Mouse (Mus musculus): ENCODE results near the gene Cltc. TPM values are rescaled to one million over a fixed set of nuclear protein-coding genes. Genes with fewer than 3 reads are reported as not detected.

Cltc gene
- total RNA-seq, 1 experiment from 2014 or later = 162 TPM

DNA sequence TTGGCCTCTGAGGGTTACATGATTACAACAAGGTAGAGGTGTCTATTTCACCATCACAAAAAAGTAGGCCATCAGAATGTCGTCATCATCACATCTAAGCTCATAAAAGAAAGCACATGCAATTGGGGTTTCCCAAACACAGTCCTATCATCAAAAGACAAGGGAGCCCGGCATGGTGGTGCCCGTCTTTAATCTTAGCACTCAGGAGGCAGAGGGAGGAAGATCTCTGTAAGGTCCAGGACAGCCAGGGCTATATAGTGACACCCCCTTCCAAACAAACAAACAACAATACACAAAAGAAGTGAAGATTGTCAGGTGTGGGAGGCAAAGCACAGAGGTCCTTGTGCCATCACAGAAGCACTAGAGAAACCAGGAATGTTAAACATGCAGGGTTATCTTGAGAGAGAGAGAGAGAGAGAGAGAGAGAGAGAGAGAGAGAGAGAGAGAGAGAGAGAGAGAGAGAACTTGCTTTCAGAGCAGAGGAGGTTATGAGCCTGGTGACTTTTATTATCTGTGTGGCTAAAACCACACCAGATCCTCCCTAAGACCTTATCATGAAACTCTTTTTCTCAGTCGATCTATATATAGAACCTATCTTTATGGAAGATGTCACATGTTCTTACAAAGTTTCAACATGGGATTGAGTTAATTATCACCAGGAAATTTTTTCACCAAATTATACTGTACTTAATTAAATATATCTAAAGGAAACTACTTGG lies 100.4 kb downstream of the Cltc start:
- ATAC-seq (replicated peaks; ENCODE audit: insufficient number of reproducible peaks, low FRiP score, low TSS enrichment, poor library complexity, severe bottlenecking) = no peak

DNA sequence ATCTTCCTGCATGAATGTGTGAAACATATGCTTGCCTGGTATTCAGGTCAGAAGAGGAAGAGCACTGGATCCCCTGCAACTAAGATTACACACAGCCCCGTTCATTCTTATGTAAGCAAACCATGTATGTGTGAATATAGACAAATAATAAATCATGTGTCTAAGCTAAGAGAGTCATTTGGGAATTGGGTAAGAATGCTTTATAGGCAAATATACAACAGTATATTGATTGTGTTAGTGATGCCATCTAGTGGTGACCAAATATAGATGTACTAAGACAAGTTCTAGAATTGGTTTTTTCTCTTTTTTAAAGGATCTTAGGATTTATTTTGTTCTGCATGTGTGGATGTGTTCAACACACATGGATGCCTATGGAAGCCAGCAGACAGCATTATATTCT lies 101.7 kb downstream of the Cltc start:
- ATAC-seq (replicated peaks; ENCODE audit: insufficient number of reproducible peaks, low FRiP score, low TSS enrichment, poor library complexity, severe bottlenecking) = 0 out of 2 replicates have a peak, but pooled peaks have one; percentile 19

DNA sequence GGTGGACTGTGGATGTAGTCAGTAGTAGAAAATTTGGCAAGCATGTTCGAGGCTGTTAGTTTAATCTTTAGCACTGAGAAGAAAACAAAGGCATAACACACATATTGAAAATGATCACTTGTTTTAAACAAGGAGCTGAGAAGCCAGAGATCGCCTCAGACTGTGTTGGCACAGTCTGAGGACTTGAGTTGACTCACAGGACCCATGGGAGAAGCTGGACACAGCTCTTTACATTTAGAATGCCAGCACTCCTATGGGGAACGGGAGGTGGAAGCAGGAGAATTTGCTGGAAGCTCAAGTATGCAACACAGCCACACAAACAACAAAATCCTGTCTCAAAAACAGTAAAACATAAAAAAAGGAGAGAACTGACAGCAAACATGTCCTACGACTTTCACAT lies 103.3 kb downstream of the Cltc start:
- no peak for ATAC-seq (replicated peaks; ENCODE audit: insufficient number of reproducible peaks, low FRiP score, low TSS enrichment, poor library complexity, severe bottlenecking)

DNA sequence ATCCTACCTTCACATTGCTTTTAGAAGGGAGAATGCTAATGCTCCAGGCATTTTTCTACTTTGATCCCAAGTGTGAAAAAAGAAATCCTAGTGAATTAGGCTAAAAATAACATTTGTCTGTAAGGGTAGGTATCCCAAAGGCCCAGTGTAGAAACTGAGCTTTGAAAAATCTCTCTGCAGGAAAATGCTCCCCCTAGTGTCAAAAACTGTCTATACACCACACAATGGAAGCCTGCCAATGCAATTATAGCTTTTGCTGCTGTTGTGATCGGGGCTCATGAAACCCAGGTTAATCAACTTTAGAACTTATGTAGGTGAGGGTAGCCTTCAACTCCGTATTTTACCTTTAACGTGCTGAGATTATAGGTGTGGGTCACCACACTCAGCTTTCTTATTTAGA lies 103.9 kb downstream of the Cltc start:
- 0 out of 2 replicates have a peak, but pooled peaks have one; percentile 63 for ATAC-seq (replicated peaks; ENCODE audit: insufficient number of reproducible peaks, low FRiP score, low TSS enrichment, poor library complexity, severe bottlenecking)

DNA sequence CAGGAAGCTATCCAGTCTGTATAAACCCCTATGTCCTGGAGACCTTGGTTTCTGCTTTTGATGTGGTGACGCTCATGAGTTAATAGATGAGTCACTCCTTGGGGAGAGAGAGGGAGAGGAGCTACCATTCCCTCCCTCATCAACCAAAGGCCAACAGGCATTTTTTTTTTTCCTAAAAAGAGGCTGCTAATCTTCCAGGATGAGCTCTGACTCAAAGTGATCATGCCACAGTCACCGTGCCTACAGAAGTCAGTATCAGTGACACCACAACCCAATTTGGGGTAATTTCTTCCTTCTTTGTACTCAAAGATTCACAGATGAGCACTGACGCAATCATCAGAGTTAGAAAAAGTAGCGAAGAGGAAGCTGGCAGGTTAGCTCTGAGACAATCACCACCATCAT lies 104.8 kb downstream of the Cltc start:
- peak; percentile 87 for ATAC-seq (replicated peaks; ENCODE audit: insufficient number of reproducible peaks, low FRiP score, low TSS enrichment, poor library complexity, severe bottlenecking)

DNA sequence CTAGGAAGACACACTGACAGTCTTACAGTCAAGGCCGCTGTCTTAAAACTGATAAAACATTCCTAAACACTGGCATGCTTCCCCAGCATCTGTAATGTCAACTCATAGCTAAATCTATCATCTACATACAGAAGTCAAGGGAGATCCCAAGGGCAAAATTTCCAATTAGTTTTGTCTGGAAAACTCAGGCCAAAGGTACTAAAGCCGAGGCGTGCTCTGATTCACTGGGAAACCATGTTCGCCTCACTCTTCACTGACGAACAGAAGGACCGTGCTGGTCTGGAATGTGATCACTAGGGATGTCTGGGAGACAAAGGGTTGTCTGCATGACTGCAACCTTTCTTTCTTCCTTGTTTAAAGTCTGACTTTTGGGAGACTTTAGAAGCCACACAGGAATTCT lies 106.7 kb downstream of the Cltc start:
- ATAC-seq (replicated peaks; ENCODE audit: insufficient number of reproducible peaks, low FRiP score, low TSS enrichment, poor library complexity, severe bottlenecking) = no peak

DNA sequence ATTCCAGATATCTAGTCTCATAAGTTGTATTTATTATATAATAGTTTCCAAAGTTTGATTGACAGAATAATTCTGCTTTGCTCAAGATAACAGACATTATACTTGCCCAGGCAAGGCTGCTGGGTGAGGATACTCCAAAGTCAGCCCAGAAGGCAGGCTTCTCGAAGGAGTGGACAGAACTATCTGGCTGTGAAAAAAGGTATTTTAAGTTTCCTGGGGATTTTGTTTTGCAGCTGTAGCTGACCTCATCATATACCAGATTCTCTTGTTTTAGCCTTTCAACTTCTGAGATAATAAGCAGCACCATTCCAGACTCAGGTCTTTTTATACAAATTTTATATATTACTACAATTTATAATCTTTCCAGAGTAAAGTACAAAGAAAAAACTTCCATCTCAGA lies 107.8 kb downstream of the Cltc start:
- ATAC-seq (replicated peaks; ENCODE audit: insufficient number of reproducible peaks, low FRiP score, low TSS enrichment, poor library complexity, severe bottlenecking) = no peak

DNA sequence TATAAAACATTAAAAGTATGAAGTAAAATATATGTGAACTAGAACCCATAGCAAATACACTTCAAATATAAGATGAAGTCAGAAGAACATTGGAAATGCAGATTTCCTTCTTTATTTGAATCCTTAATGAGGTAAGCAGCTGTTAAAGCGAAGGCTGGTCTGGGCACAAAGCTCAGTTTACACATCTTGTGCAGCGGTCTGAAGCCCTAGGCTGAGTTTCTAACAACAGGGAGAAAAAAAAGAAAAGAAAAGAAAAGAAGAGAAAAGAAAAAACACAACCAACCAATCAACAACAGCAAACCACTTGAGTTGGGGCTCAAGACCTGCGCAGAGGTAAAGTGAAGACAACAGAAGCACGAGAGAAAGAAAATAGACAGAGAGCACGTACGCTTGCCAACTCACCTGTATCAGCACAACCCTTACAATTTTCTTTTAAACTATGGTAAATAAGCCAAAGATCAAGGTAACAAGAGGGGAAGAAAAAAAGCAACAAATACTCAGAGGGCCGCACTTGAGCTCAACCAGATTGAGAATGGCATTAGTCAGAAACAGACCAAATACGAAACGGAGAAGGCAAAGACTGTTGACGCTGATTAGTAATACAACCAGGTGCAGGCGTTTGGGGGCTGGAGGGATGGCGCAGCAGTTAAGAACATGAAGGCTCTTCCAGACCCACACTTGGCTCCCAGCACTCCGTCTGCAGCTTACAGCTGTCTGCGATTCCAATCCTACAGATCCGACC lies 109.5 kb downstream of the Cltc start:
- ATAC-seq (replicated peaks; ENCODE audit: insufficient number of reproducible peaks, low FRiP score, low TSS enrichment, poor library complexity, severe bottlenecking) = no peak

DNA sequence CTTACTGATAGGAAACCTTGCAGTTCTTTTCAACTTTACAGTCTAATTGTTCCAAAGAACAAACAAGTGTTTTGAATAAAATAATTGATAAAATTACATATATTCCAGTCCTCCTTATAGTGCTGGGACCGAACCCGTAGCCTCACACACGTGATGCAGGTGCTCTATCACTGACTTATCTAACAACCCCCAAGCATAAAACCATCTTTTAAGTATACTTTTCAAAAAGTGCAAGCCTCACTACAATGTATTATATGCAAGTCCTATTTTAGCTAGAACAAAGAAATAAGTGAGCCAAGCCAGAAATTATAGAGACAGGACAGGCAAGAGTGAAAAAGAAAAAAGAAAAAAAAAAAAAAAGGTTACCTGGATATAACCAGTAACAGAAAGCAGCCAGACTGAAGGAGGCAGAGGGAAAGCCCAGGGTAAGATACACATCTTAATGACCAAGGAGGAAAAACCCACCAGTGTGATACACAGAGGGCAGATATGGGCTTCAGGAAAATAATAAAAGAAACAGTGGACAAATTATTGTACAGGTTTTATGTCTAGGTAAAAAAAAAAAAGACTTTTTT lies 110.4 kb downstream of the Cltc start:
- no peak for ATAC-seq (replicated peaks; ENCODE audit: insufficient number of reproducible peaks, low FRiP score, low TSS enrichment, poor library complexity, severe bottlenecking)

DNA sequence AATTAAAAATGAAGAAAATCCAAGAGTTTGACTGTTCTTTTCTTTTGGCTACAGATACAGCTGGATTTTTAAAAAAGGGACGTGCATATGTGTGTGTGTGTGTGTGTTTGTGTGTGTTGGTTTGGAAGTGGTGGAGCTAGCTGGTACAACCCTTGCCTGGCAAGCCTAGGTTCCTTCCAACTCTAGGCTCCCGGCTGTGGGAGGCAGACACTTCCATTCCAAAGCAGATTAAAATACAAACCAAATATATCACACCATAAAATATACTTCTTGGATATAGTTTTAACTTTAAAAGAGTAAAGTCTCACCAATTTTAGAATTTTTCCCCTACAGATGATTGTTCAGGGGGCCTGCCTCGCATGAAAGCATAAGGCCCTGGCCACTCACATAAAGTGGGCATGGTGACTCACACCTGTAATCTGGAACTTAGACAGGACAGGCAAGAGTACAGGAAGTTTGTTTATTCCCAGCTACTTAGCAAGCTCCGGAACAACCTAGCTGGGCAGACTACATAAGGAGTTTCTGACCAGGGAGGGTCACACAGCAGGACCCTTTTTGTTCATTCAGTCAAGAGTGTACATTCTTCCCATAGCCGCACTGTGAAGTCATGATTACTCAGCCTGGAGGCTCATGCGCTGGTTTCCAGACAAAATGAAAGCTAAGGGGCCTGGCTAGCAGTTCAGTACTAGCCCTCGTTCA lies 111.1 kb downstream of the Cltc start:
- ATAC-seq (replicated peaks; ENCODE audit: insufficient number of reproducible peaks, low FRiP score, low TSS enrichment, poor library complexity, severe bottlenecking) = no peak

DNA sequence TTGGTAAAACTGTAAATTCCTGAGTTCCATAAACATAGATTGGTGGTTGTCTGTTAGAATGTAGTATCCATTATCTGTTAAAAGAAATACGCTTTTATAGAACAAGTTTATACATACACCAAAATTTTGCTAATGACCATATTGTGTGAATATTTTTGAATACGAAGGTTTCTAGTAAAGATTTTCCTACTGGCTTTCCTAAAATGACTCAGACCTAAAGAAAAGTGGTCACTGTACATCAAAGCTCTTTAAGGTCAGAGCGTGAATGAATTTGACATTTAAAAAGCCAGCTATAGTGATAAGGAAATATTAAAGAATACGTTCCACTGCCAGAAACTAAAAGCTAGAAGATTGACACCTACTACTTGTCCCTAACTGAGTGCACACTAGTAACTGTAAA lies 112.8 kb downstream of the Cltc start:
- no peak for ATAC-seq (replicated peaks; ENCODE audit: insufficient number of reproducible peaks, low FRiP score, low TSS enrichment, poor library complexity, severe bottlenecking)

Other genes with a start within 250 kb of the Cltc start
- gene Rps6kb1, start 212.8 kb downstream of the Cltc start, total RNA-seq (2017) = 43.7 to 68.2 TPM (median 66.3 TPM) in 3 replicates
- gene Tubd1, start 212.6 kb downstream of the Cltc start, total RNA-seq (2017) = 3.1 to 8.8 TPM (median 7.0 TPM) in 3 replicates
- 123 to 188 TPM (median 140 TPM) in 3 replicates for gene Vmp1, start 73.7 kb downstream of the Cltc start, total RNA-seq (2017)
- 7.6 to 9.9 TPM (median 9.0 TPM) in 3 replicates for gene Ptrh2, start 73.6 kb downstream of the Cltc start, total RNA-seq (2017)
- gene Dhx40, start 50.2 kb upstream of the Cltc start, total RNA-seq (2017) = 67.6 to 151 TPM (median 147 TPM) in 3 replicates
- 4.2 to 10.7 TPM (median 6.5 TPM) in 3 replicates for gene Ypel2, start 236.1 kb upstream of the Cltc start, total RNA-seq (2017)

Measured in monocyte, adult 5-6 weeks (primary cell).